Mouse (Mus musculus) kidney, postnatal 10 days (tissue): ENCODE results near the gene Ilf2.
A peak's percentile ranks its signal among the peaks of the same experiment; 100 is the strongest.

Experiments
- DNase-seq: peaks from one replicate; pipeline ENCODE4 v3.0.0; 2021; ENCODE audit warnings: mixed read lengths

Ilf2 gene

DNA sequence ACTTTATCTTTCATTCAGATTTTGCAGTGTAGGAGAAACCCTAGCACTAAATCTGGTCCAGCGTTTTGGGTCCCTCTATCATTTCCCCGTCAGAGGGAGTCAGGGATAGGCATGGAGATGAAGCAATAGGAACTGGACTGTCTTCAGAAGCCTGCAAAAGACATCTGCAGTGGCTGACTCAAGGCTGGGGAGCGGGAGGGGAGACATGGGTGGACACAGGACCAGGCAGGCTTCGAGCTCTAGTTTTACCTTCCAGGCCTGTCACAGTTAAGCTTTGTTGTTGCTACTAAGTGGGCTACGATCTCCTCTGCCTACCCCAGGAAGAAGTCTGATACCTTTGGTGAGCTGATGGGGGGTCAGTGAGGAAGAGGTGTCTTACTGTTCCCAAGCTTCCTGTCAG lies 36.4 kb downstream of the Ilf2 start:
- no peak for DNase-seq

DNA sequence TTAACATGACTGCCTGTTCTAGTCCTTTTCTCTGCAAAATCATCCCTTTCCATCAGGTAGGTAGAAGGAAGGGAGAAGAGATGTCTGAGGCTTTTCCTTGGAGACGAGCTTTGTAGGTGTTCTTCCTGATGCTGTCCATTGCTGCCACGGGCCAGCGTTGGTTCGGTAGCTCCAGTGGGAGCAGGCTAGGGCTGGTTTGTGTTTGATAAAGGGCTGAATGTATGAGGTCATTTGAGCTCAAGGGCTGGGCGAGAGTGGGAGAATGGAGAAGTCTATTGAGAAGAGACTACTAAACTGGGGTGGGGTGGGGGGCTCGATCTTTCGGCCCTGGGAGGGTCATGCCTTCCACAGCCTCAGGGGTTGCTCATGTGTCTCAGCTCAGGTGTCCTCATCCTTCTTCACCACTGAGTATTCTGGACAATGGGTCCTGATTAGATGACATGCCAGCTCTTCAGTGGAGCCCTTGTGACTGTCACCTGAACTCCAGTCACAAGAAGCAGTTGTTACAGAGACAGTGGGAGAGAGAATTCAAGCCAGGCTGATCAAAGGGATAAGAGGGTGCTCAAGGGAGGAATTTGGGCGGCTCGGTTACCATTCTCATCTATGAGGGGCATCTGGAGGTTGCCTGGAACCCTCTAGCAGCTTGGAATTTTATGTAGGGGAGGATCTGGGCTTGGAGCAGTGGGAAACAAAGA lies 37.2 kb downstream of the Ilf2 start:
- no peak for DNase-seq

DNA sequence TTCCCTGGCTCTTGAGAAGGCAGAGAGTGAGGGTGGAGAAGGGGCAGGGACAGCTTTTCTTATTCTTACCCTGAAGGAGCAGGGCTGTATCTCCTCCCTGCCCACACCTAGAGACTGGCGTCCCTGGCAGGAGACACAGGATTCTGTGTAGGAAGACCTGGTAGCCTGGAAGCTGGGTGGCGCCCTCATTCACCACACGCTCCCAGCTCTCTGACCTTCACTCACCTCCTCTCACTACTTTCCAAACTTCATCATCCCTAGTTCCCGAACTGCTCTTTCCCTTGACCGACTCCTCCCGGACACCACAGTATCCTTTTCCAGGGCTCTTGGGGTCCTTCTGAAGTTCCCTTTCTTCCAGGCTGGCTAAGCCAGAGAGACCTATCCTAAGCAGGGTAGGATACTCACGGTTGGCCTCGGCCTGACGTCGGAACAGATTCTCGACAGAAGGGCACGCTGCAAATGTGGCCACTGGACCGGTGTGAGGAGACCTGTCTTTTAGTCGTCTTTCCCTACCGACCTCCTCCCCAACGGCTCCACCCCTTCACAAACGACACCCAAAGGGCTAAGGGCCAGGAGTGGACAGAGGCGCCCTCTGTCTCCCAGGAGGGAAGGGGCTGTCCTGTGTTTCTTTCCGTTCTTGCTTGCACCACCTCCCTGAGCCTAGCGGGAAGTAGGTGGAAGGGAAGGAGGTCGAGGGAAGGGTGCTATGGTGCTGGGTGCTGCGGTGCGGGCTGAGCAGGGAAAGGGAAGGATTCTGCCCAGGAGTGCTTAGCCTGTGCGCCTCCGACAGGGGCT lies 38.1 kb downstream of the Ilf2 start, which contains the start of the genes S100a1 and S100a13:
Gene S100a1 (minus strand): TSS at position 597 of the 795 bp plus-strand sequence.
Gene S100a13 (plus strand): TSS at position 640 of the 795 bp plus-strand sequence.
- peak; percentile 82 for DNase-seq

DNA sequence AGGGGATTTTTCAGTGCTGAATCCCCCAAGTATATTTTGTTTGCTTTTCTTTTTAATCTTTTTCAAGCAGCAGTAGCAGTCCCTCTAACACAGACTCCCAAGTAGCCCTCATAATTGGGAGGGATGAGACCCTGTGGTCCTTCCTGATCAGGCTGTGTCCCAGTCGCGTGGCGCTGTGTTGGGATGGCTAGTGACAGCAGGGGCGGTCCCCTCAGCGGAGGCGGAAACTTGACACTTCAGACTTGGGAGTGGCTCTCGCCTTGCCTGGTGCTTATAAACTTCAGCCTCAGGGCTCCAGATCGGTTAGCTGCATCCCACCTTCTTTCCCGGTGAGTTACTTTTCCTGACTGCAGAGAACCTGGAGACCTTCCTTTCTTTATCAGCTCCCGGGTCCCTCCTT lies 38.8 kb downstream of the Ilf2 start:
- peak; percentile 84 for DNase-seq

DNA sequence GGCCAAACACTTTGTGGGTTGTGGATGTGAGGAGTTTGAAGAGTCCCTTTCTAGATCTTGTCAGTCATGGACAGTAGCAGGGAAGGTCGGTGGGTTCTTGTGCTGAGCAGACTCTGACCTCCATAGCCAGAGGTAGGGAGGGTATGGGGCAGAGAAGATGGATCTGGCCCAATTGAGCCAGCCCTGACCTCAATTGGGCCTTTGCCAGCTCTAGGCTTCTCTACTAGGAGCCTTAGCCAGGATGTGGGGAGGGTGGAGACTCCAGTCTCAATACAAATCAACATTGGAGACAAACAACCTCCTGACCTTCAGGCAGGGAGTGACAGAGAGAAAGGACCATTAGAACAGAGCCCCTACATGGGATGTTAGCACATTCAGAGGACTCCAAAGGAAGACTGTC lies 39.3 kb downstream of the Ilf2 start:
- DNase-seq = peak; percentile 73

DNA sequence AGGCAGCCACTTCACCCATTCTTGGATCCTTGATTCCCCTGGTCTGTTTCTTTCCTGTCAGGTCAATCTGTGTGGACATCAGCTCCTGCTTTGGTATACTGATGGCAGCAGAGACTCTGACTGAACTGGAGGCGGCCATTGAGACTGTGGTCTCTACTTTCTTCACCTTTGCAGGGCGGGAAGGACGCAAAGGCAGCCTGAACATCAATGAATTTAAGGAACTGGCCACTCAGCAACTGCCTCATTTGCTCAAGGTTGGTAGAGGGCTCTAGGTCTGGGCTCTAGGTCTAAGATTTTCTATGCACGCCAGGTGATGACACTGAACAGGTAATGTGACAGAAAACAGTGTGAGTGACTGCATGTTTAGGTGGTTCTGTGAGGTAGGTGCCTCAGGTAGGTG lies 39.9 kb downstream of the Ilf2 start:
- DNase-seq = no peak

DNA sequence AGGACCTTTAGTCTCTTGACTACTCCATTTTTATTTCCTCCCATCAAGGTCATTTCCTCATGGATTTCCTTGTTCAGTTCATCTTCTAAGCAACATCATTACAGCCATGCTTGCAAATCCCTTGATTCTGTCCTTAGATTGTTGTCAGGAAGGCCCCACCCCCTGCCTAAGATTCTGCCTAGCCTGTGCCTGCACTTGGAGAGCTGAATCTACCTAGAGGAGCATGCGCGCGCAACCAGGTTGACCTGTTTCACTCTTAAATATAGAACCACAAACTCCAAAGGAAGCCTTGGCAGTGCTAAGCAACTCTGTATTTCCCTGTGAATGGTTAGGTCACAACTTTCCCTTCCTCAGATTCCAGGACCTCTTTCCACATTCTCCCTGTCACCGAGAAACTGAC lies 41.8 kb downstream of the Ilf2 start:
- DNase-seq = no peak

DNA sequence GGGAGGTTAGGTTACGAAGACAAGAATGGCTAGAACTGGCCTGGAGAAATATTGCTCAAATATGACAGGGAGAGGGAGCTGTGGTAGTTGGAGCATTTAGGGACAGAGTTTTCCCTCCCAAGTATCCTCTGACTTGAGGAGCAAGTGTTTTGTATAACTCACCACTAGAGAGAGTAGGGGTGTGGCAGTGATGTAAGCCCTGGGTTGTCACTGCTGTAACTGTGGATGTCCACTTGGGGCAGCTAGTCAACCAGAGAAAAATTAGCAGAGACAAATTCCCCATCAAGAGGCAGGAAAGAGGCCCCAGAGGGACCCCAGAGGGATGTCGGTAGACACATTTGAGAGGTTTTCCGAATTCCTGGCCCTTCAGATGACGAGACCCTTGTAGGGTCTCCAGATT lies 49.5 kb downstream of the Ilf2 start:
- peak; percentile 69 for DNase-seq

DNA sequence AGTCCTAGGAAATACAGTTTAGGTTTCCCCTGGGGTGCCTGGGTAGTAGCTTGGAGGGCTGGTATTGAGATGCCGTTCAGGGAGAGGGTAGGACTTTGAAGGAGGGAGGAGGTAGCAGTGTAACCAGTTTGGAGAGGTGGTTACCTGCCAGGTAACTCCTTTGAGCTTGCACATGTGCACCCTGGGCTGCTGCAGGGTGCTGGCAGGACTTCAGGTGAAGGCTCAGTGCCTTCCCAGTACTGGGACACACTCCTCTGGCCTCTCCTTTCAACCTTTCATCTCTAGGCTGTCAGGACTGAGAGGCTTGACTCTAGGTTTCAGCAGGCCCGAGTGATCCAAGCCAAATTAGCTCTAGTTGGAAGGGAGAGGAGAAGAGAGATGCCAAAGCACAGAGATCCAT lies 50.1 kb downstream of the Ilf2 start:
- DNase-seq = no peak

DNA sequence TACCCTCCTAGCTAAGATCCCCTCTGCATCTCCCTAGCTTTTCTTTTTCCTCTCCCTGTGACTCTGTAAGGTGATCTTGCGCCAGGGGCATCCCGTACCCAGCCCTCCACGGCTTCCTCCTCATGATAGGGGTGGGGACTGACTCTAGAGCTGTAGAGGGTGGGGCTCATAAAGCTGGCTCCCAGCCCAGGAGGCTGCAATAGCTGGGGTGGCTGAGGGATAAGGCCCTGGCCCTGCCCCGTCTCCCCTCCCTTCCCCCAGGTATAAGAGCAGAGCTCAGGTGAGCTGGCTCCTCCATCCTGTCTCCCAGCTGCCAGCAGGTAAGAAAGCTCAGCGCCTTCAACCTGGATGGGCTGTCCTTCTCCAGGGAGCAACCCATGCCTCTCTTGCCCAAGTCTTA lies 50.7 kb downstream of the Ilf2 start, which contains the start of gene S100a14:
Gene S100a14 (plus strand): TSS at position 277 of the 400 bp plus-strand sequence.
- no peak for DNase-seq

DNA sequence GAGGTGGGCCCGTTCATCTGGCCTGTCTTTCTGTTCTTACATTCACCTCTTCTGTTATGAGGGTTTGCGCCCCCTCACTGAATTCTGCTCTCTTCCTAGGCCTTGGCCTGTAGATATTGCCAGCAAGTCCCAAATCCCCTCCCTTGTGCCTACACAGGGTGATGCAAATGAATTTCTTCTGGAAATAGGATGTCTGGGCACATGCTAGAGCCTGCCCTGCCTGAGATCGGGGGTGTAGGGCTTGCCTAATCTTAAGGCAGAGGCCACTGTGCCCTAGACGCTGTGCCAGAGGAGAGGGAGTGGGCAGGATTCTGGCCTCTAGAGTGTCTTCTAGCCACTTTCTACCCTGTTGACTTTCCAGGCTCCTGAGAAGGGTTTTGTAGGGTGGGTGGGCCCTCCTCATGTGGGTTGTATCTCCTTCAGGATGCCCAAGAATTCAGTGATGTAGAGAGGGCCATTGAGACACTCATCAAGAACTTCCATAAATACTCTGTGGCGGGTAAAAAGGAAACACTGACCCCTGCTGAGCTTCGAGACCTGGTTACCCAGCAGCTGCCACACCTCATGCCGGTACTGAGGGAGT lies 51.5 kb downstream of the Ilf2 start:
- no peak for DNase-seq

DNA sequence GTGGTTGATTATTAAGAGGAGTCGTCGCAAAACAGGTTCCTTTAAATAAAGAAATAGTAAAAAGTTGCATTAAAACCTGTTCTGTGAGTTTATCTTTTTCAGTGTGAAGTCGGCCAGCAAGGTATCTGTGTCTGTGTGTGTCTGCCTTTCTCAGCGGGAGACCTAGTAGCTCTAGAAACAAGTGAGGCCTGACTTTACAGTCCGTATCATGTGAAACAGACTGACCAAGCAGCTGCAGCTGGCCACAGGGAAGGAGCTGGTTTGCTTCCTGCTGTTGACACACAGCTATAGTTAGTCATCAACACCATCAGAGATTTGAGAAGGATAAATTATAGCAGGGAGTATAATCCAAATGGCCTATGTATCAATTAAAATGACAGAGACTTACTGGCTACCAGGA lies 55.8 kb downstream of the Ilf2 start:
- no peak for DNase-seq

DNA sequence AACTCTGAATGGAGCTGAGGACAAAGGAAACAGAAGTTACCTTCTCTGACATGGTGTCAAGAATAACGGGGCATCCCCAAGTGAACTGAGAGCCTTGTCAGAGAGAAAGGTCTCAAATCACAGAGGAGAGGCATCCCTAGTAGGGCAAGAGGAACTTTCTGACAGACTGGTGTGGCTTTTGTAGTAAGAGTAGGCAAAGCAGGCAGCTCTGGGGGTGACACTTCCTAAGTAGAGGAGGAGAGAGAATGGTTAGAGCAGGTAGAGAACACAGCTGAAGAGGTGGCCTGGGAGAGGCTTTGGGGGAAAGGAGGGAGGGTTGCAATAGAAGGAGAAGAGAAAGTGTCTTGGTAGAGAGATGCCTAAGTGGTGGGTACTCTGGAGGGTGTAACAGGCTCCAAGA lies 59.5 kb downstream of the Ilf2 start:
- no peak for DNase-seq

DNA sequence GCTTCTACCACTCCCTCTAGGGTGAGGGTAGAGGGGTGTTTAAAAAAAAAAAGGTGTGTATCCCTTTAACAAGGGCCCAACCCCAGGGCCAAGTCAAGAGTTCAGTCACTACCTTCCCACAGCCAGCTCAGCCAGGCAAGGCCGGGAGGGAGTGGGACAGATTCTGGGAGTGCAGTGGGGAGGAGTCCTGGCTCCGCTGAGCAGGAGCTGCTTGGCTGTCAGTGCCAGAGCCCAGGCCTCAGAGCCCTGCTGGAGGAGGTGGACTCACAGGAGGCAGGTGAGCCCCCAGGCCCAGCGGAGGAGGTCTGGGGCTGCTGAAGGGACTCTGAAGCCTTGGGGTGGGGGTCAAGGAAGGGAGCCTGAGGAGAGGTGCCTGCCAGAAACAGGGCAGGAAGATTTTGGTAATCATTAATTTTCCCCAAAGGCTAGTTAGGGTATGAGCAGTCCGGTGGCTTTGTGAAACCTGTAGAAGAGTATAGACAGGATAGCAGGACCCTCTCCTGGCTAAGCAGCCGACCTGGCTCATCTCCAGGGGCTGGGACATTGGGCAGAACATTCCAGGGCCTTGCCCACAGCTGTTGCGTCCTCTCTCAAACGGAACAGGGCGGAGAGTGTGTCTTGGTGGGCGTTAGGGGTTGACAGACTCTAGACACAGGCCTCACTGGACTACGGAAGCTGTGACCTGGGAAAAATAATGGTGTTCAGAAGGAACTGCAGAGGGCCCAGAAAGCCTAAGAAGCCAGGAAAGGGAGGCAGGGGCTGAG lies 61.4 kb downstream of the Ilf2 start, which contains the start of gene S100a16:
Gene S100a16 (plus strand): TSS at position 114 of the 764 bp plus-strand sequence.
- peak; percentile 85 for DNase-seq

DNA sequence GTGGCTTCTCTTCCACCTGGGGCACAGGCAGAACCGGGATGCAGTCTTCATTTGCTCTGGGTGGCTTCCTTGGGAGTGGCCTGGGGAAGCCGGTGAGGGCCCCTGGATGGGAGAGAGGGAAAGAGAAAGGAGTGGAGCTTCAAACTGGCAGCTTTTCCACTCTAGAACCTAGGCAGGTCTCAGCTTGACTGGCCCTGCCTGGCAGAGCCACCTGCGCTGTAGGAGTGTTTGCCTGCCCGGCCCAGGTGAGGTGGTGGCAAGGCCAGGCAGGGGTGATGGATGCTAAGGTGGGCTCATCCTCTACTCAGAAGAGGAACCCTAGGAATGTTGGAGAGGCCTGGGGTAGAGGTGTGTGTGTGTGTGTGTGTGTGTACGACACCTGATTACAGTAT lies 62.0 kb downstream of the Ilf2 start:
- peak; percentile 22 for DNase-seq
